Mouse (Mus musculus) ES-E14 (cell line): ENCODE measurements around the gene Slc18a3. TPM values are rescaled to one million over a fixed set of nuclear protein-coding genes. Genes with fewer than 3 reads are reported as not detected.
A peak's percentile ranks its signal among the peaks of the same experiment; 100 is the strongest.

Experiments
- DNase-seq: peaks from one replicate; pipeline ENCODE4 v3.0.0-alpha.2; 2013; ENCODE audit warnings: low read depth, low spot score
- H3K27ac ChIP-seq: 2 replicates; pipeline ENCODE4 v1.5.1; 2012; ENCODE audit warnings: low read depth, mild to moderate bottlenecking, low read length, moderate library complexity, mixed read lengths; ENCODE audit not compliant: poor library complexity, insufficient read depth, severe bottlenecking
- H3K36me3 ChIP-seq: 2 replicates; pipeline ENCODE4 v1.6.1; 2012; ENCODE audit warnings: mild to moderate bottlenecking, low read length, moderate library complexity, mixed read lengths; ENCODE audit not compliant: control insufficient read depth, poor library complexity, insufficient read depth, severe bottlenecking
- H3K4me1 ChIP-seq, 2 experiments: fragments of 150-350 bp in 1 of 2; sonication (generic) in 1 of 2; 2 replicates each; pipeline ENCODE4 v1.6.1; 2012; ENCODE audit warnings: low read length in 2 of 2, mild to moderate bottlenecking in 1 of 2, mixed read lengths in 1 of 2; ENCODE audit not compliant: control insufficient read depth in 2 of 2, insufficient read depth in 2 of 2, poor library complexity in 1 of 2
- H3K4me3 ChIP-seq, 2 experiments: fragments of 150-350 bp in 1 of 2; sonication (generic) in 1 of 2; 2 replicates each; pipeline ENCODE4 v1.5.1; 2012; ENCODE audit warnings: low read length in 2 of 2, low read depth in 1 of 2, mild to moderate bottlenecking in 1 of 2, mixed read lengths in 1 of 2; ENCODE audit not compliant: insufficient read depth in 1 of 2, poor library complexity in 1 of 2, severe bottlenecking in 1 of 2
- H3K9ac ChIP-seq: 2 replicates; pipeline ENCODE4 v1.6.1; 2012; ENCODE audit warnings: low read depth, mild to moderate bottlenecking, low read length, mixed read lengths; ENCODE audit not compliant: poor library complexity, insufficient read depth, severe bottlenecking
- H3K9me3 ChIP-seq: fragments of 150-350 bp; sonication (generic); 2 replicates; pipeline ENCODE4 v1.6.1; 2012; ENCODE audit warnings: low read depth, mild to moderate bottlenecking, low read length; ENCODE audit not compliant: control insufficient read depth, insufficient read depth
- CHD2 ChIP-seq: IDR thresholded peaks from 2 replicates; pipeline ENCODE4 v1.6.1; 2014; ENCODE audit warnings: mild to moderate bottlenecking, low read depth, low read length, inconsistent platforms
- HCFC1 ChIP-seq: IDR thresholded peaks from 2 replicates; pipeline ENCODE4 v1.6.1; 2012; ENCODE audit warnings: low read length, inconsistent platforms, borderline replicate concordance; ENCODE audit not compliant: insufficient read depth
- MAFK ChIP-seq: IDR thresholded peaks from 2 replicates; pipeline ENCODE4 v1.6.1; 2014; ENCODE audit warnings: mild to moderate bottlenecking, low read depth, low read length, inconsistent platforms; ENCODE audit not compliant: insufficient read depth
- ZC3H11A ChIP-seq: IDR thresholded peaks from 2 replicates; pipeline ENCODE4 v1.6.1; 2012; ENCODE audit warnings: low read depth, mild to moderate bottlenecking, inconsistent platforms, low read length, borderline replicate concordance
- ZNF384 ChIP-seq: IDR thresholded peaks from 2 replicates; pipeline ENCODE4 v1.6.1; 2012; ENCODE audit warnings: low read depth, low read length, inconsistent platforms
- in situ Hi-C, 2 experiments: fragments of 600-800 bp; cut with MboI; formaldehyde crosslinking; loops; one replicate each; pipeline ENCODE4 v1.15.1; 2025; ENCODE audit warnings: low sequenced_read_pairs in 2 of 2, inconsistent platforms in 1 of 2; ENCODE audit not compliant: unreplicated experiment in 2 of 2
- total RNA-seq: library from RNA; depleted of rRNA; stranded (reverse); fragments of 300-350 nt; gene quantifications from 2 replicates; pipeline ENCODE4 v1.2.3, GENCODE M21; 2012

The Slc18a3 gene
- total RNA-seq, 1 experiment, result 1.0 TPM

DNA sequence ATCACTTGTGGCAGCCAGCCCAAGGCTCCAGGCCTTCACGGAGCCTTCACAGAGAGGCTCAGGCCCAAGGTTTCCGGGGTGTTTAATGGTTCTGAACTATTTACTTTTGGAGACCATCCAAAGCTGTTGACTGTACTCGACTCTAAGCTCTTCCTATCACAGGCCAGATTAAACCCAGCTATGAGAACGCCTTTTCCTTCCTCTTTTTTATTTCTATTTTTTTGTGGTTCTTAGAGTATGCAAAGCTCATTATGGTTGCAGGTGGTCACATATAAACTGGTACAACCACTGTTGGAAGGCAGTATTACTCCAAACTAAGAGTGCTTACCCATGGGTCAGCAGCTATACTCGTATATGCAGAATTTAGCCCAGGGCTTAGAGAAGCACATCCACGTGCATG lies 17.7 kb downstream of the Slc18a3 start:
- no peaks in the 10 kb centered on the region for H3K9me3 ChIP-seq
- no peak overlapping the region for H3K9ac ChIP-seq
- DNase-seq, result no peak
- H3K4me3 ChIP-seq, result no peak overlapping the region
- H3K27ac ChIP-seq, result no peak overlapping the region
- TF ChIP-seq HCFC1 (no peak), MAFK (no peak), ZC3H11A (no peak), ZNF384 (no peak), CHD2 (no peak)
- no peaks in the 10 kb centered on the region; a peak in 1 of 4 replicates for H3K4me1 ChIP-seq
- H3K36me3 ChIP-seq, result no peaks in the 10 kb centered on the region
- in situ Hi-C loops, result no loop called here

DNA sequence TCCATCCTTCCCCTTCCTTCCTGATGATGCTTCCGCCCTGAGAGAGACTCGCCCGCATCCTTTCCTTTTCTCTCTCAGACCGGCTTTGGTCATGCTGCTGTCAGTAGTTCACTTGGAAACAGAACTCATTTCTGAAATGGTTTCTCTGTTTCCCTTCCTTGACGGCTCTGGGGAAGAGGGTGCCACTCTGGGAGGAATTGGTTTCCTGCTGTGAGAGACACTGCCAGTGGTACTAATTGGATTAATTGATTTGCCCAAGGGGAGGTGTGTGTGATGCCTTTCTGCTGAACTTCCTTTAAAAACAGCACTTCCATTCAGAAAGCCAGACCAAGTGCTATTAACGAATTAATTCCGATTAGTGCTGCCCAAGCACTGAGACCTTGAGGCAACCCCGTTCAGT lies 21.2 kb downstream of the Slc18a3 start:
- no peak overlapping the region for H3K9ac ChIP-seq
- DNase-seq, result no peak
- TF ChIP-seq CHD2 (no peak), ZNF384 (no peak), HCFC1 (no peak), MAFK (no peak), ZC3H11A (no peak)
- H3K27ac ChIP-seq, result no peak overlapping the region
- no peaks in the 10 kb centered on the region for H3K9me3 ChIP-seq
- no peaks in the 10 kb centered on the region; a peak in 1 of 4 replicates for H3K4me1 ChIP-seq
- H3K36me3 ChIP-seq, result no peaks in the 10 kb centered on the region
- in situ Hi-C loops, result no loop called here
- H3K4me3 ChIP-seq, result no peak overlapping the region

DNA sequence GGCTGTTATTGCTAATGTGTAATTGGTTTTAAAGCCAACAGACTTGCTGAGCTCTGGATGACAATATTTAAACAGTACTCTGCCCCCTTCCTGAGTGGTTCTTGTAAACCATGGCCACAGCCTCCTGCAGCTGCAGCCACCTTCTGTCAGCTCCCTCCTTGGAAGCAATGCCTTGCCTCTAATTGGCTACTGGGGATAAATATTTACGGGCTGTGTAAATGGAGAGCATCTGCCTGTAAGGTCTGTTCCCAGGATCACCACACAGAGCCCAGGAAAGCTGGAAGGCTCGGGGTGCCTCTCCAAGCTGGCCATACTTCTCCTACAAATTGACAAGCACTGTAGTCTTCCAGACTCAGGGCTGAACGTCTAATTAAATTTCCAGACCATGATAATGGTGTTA lies 24.9 kb downstream of the Slc18a3 start:
- Histone ChIP-seq H3K27ac (no peak overlapping the region), H3K9ac (no peak overlapping the region), H3K36me3 (no peaks in the 10 kb centered on the region), H3K9me3 (no peaks in the 10 kb centered on the region), H3K4me3 (no peak overlapping the region), H3K4me1 (no peaks in the 10 kb centered on the region)
- in situ Hi-C loops, result no loop called here
- DNase-seq, result no peak
- TF ChIP-seq ZNF384, result no peak
- TF ChIP-seq CHD2, result no peak
- no peak for TF ChIP-seq HCFC1
- TF ChIP-seq ZC3H11A, result no peak
- no peak for TF ChIP-seq MAFK

DNA sequence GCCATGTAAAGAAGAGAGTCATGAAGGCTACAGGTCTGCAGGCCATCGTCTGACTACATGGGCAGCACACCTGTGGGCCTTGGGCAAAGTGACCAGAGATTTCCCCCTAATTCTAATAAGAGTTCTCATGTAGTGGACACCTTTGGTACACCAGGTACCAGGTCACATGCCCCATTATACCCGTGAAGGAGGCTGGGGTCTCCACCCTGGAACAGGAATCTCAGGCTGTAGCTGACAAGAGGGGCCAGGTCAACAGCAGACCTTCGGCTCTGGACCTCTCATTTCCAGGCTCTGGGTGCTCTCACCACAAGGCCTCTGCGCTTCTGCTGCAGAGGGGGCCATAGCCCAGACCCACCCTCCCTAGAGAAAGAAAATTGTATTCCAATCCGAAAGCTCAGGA lies 25.3 kb downstream of the Slc18a3 start:
- H3K27ac ChIP-seq, result no peak overlapping the region
- no peaks in the 10 kb centered on the region for H3K36me3 ChIP-seq
- H3K4me1 ChIP-seq, result no peaks in the 10 kb centered on the region
- TF ChIP-seq MAFK (no peak), ZNF384 (no peak), ZC3H11A (no peak), CHD2 (no peak), HCFC1 (no peak)
- H3K4me3 ChIP-seq, result no peak overlapping the region
- H3K9ac ChIP-seq, result no peak overlapping the region
- H3K9me3 ChIP-seq, result no peaks in the 10 kb centered on the region
- no peak for DNase-seq
- in situ Hi-C loops, result no loop called here

DNA sequence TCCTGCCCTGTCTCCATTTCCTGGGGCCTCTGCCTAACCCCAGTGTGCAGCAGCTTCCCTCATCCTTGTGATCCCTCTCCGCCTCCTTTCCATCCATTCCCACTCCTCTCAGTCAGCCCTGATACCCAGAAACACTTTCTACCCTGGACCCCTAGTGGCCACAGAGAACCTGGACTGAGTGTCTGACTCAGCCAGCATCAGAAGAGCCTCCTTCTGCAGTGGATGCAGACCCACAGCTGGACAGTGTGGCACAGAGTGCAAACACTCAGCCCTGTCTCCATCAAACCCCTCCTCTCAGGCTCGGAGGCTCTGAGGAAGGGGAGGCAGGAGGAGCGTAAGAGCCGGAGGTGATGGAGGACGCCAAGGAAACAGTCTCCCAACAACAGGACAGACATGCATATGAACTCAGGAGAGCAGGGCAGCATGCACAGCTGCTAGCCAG lies 27.3 kb downstream of the Slc18a3 start:
- Histone ChIP-seq H3K4me3 (no peak overlapping the region), H3K4me1 (no peaks in the 10 kb centered on the region), H3K9ac (no peak overlapping the region), H3K9me3 (no peaks in the 10 kb centered on the region), H3K36me3 (no peaks in the 10 kb centered on the region), H3K27ac (no peak overlapping the region)
- in situ Hi-C loops, result no loop called here
- TF ChIP-seq CHD2 (no peak), HCFC1 (no peak), ZC3H11A (no peak), MAFK (no peak), ZNF384 (no peak)
- peak; percentile 13 for DNase-seq
